Mouse (Mus musculus): ENCODE results near the gene Kcnn1.

GRCm38 (mm10) chr8:70865350-70866000, 2.4 kb upstream of the Kcnn1 start:
- no peak for TF ChIP-seq POLR2A (IDR thresholded peaks at IDR 0.05; ENCODE audit: control insufficient read depth, low read depth, low read length)
- no peak for TF ChIP-seq CTCF (IDR thresholded peaks at IDR 0.05; ENCODE audit: control insufficient read depth, insufficient read depth, insufficient replicate concordance, low read depth, low read length)
